Mouse (Mus musculus): ENCODE measurements at regions not wholly inside any gene's neighbourhood (a gene's known extent, or its start where the extent isn't known, plus 50 kb on each side); places are given as distances from the start of the nearest gene placed in this dataset.

DNA sequence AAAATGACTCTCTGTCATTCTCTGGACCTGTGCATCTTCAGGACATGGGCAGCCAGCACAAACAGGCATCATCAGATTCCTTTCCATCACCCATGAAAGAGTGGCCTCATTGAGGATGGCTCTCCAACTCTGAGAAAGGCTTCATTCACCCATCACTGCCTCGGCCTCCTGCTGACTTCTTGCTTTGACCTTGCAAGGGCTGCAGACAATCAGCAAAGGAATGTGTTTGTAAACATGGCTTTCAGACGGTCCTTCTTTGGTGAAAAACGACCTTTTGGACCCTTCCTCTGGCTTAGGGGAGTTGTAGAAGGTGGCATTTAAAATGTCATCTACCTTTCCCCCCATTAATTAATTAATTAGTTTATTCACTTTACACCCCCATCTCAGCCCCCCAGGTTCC lies 134.3 kb downstream of the Moxd1 start:
- ATAC-seq (replicated peaks in 1 of 2; ENCODE audit: insufficient read depth in 1 of 2, low FRiP score in 2 of 2, low TSS enrichment in 1 of 2, low read depth in 1 of 2, poor library complexity in 2 of 2, severe bottlenecking in 2 of 2): no peak

DNA sequence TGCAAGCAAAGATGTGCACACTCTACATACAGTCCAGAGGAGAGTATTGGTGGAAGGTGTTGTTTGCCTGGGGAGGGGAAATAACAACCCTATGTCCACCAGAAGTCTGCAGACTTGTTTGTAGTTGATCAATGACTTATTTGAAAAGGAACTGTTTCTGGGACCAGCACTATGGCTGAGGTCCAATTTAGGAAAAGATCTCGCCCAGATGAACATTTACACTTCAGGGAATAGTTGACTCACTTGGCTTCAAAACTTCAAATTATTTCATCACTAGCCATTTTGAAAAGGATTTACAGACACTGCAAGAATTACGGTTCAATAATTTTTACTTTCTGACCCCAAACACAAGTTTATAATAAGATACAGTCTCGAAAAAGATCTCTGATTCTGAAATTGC lies 138.1 kb downstream of the Moxd1 start:
- ATAC-seq (replicated peaks in 1 of 2; ENCODE audit: insufficient read depth in 1 of 2, low FRiP score in 2 of 2, low TSS enrichment in 1 of 2, low read depth in 1 of 2, poor library complexity in 2 of 2, severe bottlenecking in 2 of 2): no peak

GRCm38 (mm10) chr10:24365369-24365768 lies 142.1 kb downstream of the Moxd1 start:
- ATAC-seq (replicated peaks in 1 of 2; ENCODE audit: insufficient read depth in 1 of 2, low FRiP score in 2 of 2, low TSS enrichment in 1 of 2, low read depth in 1 of 2, poor library complexity in 2 of 2, severe bottlenecking in 2 of 2): no peak

- ATAC-seq (replicated peaks in 1 of 2; ENCODE audit: insufficient read depth in 1 of 2, low FRiP score in 2 of 2, low TSS enrichment in 1 of 2, low read depth in 1 of 2, poor library complexity in 2 of 2, severe bottlenecking in 2 of 2): no peak
Measured at GRCm38 (mm10) chr10:24367010-24367409, 143.7 kb downstream of the Moxd1 start.

- no peak for ATAC-seq (replicated peaks in 1 of 2; ENCODE audit: insufficient read depth in 1 of 2, low FRiP score in 2 of 2, low TSS enrichment in 1 of 2, low read depth in 1 of 2, poor library complexity in 2 of 2, severe bottlenecking in 2 of 2)
Measured at GRCm38 (mm10) chr10:24373957-24374356, 150.6 kb downstream of the Moxd1 start.

DNA sequence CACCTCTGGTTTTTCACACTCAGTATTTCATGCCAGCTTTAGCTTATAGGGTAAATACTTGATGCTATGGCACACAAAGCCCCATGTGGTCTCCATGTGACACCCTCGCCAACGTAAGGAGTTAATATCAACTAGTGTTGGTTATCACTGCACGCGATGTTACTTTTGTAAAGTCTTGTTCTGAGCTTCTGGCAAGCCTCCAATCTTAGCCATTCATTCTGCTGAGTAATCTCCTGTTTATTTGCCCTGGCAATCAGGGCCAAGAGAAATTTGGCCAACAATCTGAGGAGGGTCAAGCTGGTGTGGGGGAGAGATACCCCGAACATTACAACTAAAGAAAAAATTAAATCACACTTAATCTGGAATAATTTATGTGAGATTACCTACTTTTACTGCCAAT lies 156.0 kb downstream of the Moxd1 start:
- no peak for ATAC-seq (replicated peaks in 1 of 2; ENCODE audit: insufficient read depth in 1 of 2, low FRiP score in 2 of 2, low TSS enrichment in 1 of 2, low read depth in 1 of 2, poor library complexity in 2 of 2, severe bottlenecking in 2 of 2)

- ATAC-seq (replicated peaks in 1 of 2; ENCODE audit: insufficient read depth in 1 of 2, low FRiP score in 2 of 2, low TSS enrichment in 1 of 2, low read depth in 1 of 2, poor library complexity in 2 of 2, severe bottlenecking in 2 of 2): no peak
Measured at GRCm38 (mm10) chr10:24380478-24381273, 157.4 kb downstream of the Moxd1 start.

DNA sequence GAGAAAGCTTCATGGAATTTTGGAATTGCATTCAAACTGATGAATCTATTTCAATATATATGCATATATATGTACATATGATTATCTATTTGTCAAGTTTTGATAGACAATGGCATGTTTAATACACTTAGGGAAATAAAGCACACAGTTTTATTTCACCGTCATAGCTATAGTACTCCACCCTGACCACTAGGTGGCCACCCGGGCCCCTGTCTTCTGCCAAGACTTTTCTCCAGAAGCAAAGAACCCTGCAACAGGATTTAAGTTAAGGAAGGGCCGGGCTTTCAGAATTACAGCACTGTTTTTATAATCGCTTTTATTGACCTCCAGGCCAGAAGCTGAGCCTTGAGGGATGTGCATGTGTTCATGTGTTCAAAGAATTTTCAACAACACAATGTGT lies 158.6 kb downstream of the Moxd1 start:
- peak; percentile 51 to 67; a peak in 3 of 4 replicates for ATAC-seq (replicated peaks in 1 of 2; ENCODE audit: insufficient read depth in 1 of 2, low FRiP score in 2 of 2, low TSS enrichment in 1 of 2, low read depth in 1 of 2, poor library complexity in 2 of 2, severe bottlenecking in 2 of 2)

- ATAC-seq (replicated peaks in 1 of 2; ENCODE audit: insufficient read depth in 1 of 2, low FRiP score in 2 of 2, low TSS enrichment in 1 of 2, low read depth in 1 of 2, poor library complexity in 2 of 2, severe bottlenecking in 2 of 2): no peak
Measured at GRCm38 (mm10) chr10:24384061-24384460, 160.7 kb downstream of the Moxd1 start.

GRCm38 (mm10) chr10:24388229-24388628 lies 164.9 kb downstream of the Moxd1 start:
- no peak for ATAC-seq (replicated peaks in 1 of 2; ENCODE audit: insufficient read depth in 1 of 2, low FRiP score in 2 of 2, low TSS enrichment in 1 of 2, low read depth in 1 of 2, poor library complexity in 2 of 2, severe bottlenecking in 2 of 2)

DNA sequence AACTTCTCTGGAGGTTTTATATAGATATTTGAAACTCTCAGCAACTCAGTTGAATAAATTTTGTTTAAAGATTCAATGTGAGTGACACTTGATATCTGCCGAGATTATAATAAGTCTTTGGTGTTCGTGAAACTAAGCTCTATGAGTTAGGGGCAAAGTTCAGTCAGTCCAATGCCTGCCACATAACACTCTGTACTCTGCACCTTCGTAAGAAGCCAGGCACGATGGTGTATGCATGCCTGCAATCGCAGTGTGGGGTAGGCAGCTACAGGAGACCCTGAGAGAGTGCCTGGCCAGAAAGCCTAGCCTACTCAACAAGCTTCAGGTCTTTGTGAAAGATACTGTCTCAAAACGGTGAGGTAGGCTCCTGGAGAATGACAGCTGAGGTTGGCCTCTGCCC lies 167.7 kb downstream of the Moxd1 start:
- no peak for ATAC-seq (replicated peaks in 1 of 2; ENCODE audit: insufficient read depth in 1 of 2, low FRiP score in 2 of 2, low TSS enrichment in 1 of 2, low read depth in 1 of 2, poor library complexity in 2 of 2, severe bottlenecking in 2 of 2)

GRCm38 (mm10) chr10:24392066-24392465 lies 168.7 kb downstream of the Moxd1 start:
- no peak for ATAC-seq (replicated peaks in 1 of 2; ENCODE audit: insufficient read depth in 1 of 2, low FRiP score in 2 of 2, low TSS enrichment in 1 of 2, low read depth in 1 of 2, poor library complexity in 2 of 2, severe bottlenecking in 2 of 2)

DNA sequence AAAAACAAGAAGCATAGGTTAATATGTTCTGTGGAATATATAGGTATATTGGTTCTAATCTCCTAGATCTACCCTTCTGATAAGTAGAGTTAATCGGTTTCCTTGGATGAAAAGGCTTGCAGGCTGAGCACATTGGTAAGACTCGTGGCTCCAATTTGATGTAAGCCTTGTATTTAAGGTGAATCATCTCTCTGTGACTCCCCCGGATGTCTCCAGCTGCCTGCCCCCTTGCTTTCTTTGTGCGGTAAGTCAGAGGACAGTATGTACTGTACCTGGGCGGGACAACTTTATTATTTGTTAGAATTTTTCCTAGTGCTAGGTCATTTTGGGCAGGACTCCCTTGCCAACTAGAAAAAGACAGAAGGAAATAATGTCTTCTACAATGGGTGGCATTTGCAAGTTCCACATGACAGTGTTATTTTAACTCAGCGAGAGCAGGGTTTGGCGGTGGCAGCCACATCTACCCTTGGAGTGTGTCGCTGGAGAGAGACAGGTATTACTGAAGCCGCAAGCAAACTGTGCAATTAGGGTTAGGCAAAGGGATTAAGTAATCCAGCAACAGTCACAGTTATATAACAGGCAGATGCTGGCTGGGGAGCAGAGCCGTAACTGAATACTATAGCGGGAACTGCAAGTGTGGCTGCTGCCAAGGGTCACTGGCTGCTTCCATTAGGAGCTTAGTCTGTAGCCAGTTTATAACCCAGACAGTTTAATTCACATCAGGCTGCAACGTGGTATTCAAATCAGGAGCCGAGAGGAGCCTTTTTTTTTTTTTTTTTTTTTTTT lies 172.9 kb downstream of the Moxd1 start:
- ATAC-seq (replicated peaks in 1 of 2; ENCODE audit: insufficient read depth in 1 of 2, low FRiP score in 2 of 2, low TSS enrichment in 1 of 2, low read depth in 1 of 2, poor library complexity in 2 of 2, severe bottlenecking in 2 of 2): no peak

GRCm38 (mm10) chr10:24397125-24397524 lies 173.8 kb downstream of the Moxd1 start:
- ATAC-seq (replicated peaks in 1 of 2; ENCODE audit: insufficient read depth in 1 of 2, low FRiP score in 2 of 2, low TSS enrichment in 1 of 2, low read depth in 1 of 2, poor library complexity in 2 of 2, severe bottlenecking in 2 of 2): no peak

DNA sequence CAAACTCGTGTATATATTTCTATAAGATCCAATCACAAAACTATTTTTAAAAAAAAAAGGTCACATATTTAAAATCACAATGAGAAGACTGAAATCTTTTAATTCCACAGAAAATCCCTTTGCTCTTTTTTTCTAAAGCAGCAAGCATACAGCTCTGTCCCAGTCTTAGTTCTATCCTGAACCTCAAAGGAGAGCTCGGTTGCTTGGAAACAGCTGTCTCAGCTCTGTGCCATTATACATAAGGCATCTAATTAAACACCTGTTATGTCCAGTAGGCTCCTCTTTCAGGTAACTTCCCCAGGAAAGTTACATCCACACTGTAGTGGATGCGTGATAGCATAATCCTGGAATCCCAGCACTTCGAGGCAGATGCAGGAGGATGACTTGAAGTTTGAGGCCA lies 181.5 kb downstream of the Moxd1 start:
- ATAC-seq (replicated peaks in 1 of 2; ENCODE audit: insufficient read depth in 1 of 2, low FRiP score in 2 of 2, low TSS enrichment in 1 of 2, low read depth in 1 of 2, poor library complexity in 2 of 2, severe bottlenecking in 2 of 2): no peak

- no peak for ATAC-seq (replicated peaks in 1 of 2; ENCODE audit: insufficient read depth in 1 of 2, low FRiP score in 2 of 2, low TSS enrichment in 1 of 2, low read depth in 1 of 2, poor library complexity in 2 of 2, severe bottlenecking in 2 of 2)
Measured at GRCm38 (mm10) chr10:24406953-24407352, 183.6 kb downstream of the Moxd1 start.

- no peak for ATAC-seq (replicated peaks in 1 of 2; ENCODE audit: insufficient read depth in 1 of 2, low FRiP score in 2 of 2, low TSS enrichment in 1 of 2, low read depth in 1 of 2, poor library complexity in 2 of 2, severe bottlenecking in 2 of 2)
Measured at GRCm38 (mm10) chr10:24407411-24408227, 184.3 kb downstream of the Moxd1 start.

GRCm38 (mm10) chr10:24409976-24410375 lies 185.3 kb upstream of the Ccn2 start:
- 0 out of 4 replicates have a peak, but pooled peaks of 1 of the 2 experiments have one; percentile 46 for ATAC-seq (replicated peaks in 1 of 2; ENCODE audit: insufficient read depth in 1 of 2, low FRiP score in 2 of 2, low TSS enrichment in 1 of 2, low read depth in 1 of 2, poor library complexity in 2 of 2, severe bottlenecking in 2 of 2)

All from hematopoietic stem cell, adult 5-6 weeks (primary cell).